Mouse (Mus musculus) lung, postnatal 4 days (tissue): ENCODE results near the gene Zfp2.

Experiments used
- DNase-seq, 2 experiments: peaks; one replicate each; pipeline ENCODE4 v3.0.0; 2021

Gene Zfp2

DNA sequence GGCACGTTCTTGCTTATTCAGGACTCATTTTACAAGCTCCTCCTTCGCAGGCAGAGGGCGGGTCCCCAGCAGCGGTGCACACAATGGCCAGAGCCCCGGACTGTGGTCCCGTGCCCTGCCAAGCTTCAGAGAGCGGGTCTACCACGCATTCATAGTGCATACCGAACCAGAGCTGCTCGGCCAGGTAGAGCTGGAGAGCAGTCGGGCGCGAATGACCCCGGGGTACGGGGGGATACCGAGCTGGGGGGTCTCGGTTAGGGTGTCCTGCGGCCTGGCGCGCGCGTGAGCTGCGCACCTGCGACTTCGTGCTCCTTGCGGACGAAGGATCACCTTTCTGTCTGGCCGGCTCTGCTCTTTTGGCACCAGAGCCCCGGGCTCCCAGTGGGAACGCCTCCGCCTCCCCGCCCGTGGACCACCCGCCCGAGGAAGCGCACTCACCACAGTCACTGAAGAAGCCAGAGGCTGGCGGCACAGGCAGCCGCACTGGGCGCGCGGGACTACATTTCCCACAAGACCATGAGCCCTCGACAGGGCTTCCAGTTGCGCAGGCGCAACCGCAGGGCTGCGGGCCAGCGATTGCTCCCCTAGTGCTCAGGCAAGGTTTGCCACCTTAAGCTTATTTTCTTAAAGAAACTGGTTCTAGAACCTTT is at the start of gene Zfp2:
Gene Zfp2, minus strand, starts transcription at position 495 of the 650 bp plus-strand sequence.
- DNase-seq: peak; percentile 92 to 94

DNA sequence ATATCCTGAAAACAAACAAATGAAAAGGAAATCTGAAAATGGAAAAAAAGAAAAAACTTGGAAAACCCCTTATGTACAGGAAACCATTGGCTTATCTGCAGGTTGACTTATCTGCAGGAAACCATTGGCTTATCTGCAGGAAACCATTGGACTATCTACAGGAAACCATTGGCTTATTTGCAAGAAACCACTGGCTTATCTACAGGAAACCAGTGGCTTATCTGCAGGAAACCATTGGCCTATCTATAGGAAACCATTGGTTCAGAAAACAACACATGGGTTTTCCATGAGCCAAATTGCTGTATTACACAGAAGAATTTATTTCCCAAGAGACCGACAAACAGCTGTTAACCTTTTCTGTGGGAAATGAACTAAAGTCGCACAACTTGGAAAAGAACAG is 48.9 kb upstream of the Zfp2 start:
- DNase-seq: no peak

DNA sequence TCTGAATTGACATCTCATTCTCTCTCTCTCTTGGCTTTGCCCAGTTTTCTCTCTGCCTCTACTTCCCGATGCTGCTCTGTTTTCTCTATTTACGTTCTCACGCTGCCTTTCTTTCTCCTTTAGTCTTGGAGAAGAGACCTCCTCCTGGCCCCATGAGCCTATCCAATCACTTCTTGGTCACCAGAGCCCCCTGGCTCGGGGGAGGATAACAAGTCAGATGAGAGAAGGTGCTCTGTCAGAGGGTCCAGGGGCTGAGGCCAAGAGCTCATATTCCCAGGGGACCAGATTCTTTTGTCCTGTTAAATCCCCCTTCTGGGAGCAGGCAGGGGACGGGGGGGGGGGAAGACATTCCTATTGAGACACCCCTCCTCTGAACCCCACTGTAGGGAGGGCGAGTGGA is 37.7 kb upstream of the Zfp2 start, which contains the start of gene Prop1:
Gene Prop1, minus strand, starts transcription at position 101 of the 400 bp plus-strand sequence.
- no peak for DNase-seq

DNA sequence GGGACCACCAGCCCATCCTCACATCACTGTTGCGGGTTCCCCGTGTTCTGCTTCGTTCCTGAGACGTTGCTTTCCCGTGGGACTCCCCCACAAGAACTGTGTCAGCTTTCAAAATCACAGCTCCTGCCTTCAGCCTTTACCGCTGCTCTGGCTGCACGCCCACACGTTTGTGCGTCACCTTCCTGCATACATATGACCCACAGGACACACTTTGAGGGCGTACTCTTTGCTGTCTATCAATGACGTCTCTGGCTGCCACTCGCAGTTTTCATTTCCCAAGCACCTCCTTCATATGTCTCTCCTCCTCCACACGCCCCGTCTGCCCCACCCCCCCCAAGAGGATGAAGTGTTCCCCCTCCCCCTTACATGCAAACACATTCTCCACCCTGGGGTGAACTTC is 36.3 kb upstream of the Zfp2 start:
- no peak for DNase-seq

DNA sequence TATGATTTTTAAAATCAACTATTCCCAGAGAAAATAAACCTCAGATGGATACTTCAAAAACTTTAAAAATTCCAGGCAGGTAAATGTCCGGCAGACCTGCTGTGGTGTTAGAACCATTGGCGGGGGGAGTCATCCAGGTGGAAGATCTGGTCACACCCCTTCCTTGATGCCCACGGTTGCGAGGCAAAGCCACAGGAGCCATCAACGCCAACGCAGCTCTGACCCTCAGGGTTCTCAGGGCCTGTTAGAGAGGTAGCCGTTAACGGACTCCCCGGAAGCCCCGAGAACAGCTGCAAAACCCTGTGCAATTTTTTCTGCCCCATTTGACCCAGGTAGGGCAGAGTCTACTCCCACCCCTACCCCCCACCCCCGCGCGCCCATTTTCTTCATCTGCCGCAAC is 27.5 kb upstream of the Zfp2 start, which contains the start of gene 4933414I15Rik:
Gene 4933414I15Rik, minus strand, starts transcription at position 260 of the 400 bp plus-strand sequence.
- DNase-seq: no peak

DNA sequence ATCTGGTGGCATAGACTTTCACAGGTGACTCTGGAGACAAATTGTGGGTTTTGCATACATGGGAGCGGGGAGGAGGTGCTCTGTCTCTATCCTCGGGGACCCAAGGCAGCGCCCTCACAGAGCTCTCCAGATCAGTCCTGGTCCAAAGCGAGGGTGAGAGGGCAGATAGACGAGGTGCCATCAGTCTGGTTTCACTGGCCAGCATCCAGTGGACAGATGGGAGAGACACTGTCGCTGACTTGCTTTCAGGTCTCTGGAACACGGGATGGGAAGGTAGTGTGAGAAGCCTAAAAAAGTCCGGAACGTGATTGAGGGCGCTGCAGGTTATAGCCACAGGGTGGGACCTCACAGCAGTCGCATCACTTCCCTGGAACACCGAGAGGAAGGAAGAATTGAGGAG is 26.4 kb upstream of the Zfp2 start:
- no peak for DNase-seq

DNA sequence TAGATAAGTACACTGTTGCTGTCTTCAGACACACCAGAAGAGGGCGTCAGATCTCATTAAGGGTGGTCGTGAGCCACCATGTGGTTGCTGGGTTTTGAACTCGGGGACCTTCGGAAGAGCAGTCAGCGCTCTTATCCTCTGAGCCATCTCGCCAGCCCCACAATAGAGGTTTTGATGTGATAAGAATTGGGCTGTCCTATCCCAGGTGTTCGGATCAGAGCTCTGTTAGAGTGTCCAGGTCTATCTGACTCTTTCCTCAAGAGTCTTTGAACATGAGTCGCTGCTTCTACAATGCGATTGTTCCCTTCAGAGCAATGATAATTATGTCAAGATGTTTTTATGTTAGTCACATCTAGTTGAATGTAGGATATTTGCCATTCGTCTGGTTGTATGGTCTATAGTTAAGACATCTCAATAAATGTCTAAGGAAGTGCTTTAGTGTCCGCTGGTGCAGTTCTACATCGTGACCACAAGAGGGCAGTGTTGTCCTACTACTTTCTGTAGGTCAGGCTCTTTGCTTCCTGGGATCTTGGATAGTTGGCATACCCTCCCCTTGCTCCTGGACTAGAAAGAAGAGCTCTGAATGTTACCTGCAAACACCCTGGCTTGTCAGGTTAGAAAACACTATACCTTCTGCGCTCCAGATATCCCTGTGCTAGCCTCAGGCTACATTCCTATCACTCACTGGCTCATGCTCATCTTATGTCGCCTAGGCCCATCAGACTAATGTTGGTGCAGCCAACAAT is 23.8 kb upstream of the Zfp2 start:
- DNase-seq: peak in 1 of 2 experiments; percentile 39

DNA sequence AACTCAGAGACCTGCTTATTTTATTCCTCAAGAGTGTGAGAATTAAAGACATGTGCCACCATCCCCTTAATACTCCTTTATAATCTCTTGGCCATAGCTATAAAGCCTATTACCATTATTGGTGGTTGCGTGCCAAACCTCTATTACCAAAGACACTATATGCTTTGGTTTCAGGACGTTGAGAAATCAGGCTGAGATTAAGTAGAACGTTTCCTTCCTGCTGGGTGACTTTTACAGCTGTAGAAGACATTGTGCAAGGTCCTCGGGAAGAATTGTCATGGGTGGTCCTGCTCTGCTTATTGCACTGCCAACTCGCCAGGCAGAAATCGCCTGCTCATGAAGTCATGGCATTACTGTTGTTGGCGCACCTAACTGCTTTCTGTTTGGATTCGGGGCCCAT is 22.5 kb upstream of the Zfp2 start:
- DNase-seq: no peak

DNA sequence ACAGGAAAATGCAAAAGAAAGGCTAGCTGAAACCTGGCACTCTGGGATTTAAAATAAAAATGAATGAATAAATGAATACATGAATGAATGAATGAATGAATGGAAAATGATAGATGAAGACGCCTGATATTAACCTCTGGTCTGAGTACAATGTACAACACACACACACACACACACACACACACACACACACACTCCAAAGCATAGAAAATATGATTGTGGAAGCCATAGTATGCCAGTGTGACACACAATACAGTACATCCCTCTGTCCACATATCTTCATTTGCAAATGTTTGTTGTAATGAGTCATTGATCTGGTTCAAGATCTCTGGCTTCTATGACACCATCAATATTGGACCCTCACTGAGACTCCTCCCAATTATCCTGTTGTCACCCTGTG is 16.1 kb upstream of the Zfp2 start:
- no peak for DNase-seq

DNA sequence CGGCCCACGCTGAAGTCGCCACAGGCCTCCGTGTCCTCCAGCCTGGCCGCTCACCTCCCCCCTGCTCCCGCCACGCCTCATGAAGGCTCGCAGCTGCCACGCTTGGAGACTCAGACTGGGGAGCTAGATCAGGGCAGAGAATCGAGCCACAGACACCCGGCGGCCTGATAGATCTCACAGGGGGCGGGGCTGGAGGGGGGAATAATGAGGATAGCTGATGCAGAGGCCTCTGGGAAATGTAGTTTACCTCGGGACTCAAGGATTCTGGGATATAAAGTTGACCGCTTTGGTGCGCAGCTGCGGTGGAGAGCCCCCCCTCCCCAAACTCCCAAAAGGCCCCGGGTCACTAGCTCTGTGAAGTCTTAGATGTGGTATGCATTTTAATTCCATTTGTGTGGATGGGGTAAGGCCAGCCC is 15.5 kb upstream of the Zfp2 start, which contains the start of gene Zfp354b:
Gene Zfp354b, minus strand, starts transcription at position 183 of the 416 bp plus-strand sequence.
- peak; percentile 79 to 85 for DNase-seq

DNA sequence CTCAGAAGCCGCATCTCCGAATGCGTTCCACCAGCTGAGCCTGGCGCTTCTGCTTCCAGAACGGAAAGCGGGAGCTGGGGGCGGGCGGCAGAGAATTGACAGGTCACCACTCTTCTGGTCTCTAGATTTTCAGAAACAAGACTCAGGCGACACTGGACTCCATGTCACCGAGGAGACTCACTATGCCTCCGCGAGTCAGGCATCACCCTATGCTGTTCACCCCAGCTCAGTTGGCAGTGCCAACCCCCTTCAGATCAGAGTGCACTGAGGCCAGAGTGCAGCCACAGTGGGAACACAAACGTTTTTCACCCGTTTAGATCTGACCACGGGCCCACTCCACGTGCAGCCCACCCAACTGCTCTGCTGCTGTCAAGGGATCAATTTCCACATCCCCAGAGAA is 15.1 kb upstream of the Zfp2 start:
- DNase-seq: no peak

DNA sequence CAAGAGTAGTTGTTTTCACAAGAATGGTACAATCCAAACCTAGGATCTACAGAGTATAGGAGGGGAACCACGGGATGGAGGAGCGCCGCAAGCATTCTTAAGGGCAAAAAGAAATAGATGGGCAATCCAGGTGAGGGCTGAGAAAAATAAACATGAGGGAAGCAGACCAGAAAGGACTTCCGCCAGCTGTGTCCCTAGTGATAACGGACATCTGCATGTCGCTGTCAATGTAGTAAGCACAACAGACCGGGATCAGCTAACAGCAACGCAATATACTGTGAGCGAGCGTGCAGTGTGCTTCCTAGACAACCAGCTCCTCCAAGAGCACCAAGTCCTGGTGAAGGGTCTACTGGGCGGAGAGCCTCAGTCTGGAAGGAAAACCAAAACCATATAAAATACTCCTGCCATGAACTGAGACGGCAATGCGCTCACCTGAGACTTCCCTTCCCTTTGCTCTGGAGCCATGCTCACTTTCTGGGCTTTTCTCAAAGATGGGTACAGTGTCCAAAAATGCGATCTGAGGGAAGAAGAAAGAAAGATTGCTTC is 14.6 kb upstream of the Zfp2 start:
- no peak for DNase-seq

DNA sequence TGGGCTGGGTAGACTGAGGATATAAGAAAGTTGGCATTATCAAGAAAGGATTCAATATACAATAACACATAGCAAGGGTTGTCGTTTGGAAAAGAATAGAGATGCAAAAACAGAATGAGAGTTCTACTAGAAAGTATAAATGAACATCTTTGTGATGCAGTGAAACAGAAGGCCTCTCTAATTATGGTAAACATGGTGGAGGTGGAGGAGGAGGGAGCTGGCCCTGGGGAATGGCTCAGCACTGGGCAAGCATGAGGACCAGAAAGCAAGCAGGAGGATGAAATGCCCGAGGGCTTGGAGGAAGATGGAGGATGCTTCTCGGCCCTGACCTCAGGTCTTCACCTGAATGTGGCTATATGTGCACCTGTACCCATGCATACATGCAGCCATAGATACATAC is 1.5 kb downstream of the Zfp2 start:
- DNase-seq: no peak

DNA sequence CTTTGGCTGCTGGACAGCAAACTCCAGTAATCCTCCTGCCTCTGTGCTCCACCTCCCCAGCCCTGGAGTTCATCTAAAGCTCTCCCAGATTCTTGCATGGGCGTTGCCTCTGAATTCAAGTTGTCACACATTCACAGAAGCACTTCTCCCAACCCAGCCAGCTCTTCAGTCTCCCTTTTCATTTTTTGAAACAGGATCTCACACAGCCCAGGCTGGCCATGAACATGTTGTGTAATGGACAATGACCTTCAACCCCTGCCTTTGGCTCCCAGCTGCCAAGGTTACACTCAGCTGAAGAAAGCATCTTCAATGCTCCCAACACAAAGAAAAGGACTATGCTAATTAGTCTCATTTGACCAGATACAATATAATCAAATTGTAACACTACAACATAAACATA is 2.7 kb downstream of the Zfp2 start:
- no peak for DNase-seq

DNA sequence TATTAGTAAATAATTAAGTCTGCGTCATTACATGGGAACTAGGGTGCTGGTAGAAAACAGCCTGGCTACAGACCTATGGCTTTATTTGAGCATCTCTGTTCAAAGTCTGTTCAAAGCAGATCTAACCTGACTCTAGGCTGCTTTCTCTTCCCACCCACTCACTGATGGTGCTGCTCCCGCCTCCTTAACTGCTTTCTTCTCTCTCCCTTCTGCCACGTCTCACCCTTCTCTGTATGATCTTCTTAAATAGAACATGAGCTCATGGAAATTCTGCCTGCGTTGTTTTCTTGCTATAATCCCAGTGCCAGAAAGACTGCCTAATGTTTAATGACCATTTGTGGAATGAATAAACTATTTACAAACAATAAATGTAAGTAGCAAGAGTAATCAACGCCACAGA is 7.8 kb downstream of the Zfp2 start:
- DNase-seq: no peak

DNA sequence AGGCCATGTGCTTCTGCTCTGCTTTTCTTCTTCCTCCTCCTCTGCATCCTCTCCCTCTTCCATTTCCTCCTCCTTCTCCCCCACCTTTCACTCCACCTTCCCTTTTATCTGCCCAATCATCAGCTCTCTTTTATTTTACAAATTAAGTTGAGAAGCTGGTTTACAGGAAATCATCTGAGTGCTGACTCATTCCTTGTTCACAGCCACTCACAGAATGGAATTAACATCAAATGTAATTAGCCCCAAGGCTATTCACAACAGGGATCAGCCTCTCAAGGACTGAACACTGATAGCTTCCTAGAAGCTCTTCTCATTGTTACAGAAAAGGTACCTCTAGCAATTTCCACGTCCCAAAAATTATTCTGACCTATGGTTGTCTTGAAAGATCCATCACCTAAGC is 18.6 kb downstream of the Zfp2 start:
- no peak for DNase-seq

DNA sequence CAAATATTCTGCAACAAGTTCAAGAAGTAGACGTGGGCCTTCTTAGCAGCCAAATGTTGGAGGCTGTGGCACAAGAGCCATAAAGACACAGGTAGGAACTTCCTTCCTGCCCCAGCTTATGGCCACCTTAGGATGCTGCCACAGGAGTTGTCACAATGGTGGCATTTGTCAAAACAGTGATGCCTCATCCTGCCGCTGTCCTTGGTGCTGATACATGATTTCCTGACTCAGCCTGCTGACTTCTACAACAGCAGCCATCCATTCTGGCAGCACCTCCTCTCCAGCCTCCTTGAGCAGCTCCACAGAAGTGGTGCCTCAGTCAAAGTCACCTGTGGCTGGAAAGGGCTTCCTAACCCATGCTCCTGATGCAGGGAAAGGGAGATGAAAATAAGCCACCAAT is 23.5 kb downstream of the Zfp2 start:
- DNase-seq: no peak

DNA sequence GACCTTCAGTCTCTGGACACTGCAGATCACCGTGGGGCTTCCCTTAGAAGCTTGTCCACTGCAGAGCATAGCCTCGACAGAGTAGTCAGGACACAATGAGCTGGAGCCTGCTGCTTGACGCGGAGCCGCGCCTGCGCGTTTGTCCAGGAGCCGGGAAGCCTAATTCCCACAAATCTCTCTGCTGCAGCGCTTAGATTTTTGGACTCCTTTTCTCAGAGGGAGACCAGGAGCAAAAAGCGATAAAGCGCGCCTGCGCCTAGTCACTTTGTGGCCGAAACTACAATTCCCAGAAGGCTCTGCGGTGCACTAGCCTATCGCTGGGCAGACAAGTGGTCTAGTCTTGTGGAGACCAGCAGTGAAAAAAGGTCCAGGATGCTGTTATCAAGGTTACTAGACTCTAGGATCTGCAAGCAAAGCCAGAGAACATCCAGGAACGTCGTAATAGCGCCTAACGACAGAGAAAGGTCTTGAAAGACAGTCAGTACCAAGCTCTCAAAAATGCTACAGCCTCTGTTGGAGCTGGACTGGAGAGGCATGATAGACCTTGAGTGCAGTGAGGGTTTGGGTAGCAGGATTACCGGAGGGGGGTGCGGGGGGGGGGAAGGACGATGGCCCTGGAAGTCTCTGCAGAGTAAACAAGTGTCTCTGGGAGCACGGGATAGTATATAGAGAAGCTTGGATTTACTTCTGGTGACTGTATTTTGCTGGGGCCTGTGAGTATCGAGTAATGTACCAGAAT is 28.4 kb downstream of the Zfp2 start, which contains the start of gene Zfp454:
Gene Zfp454, minus strand, starts transcription at position 262 of the 739 bp plus-strand sequence.
- DNase-seq: peak; percentile 87 to 92

DNA sequence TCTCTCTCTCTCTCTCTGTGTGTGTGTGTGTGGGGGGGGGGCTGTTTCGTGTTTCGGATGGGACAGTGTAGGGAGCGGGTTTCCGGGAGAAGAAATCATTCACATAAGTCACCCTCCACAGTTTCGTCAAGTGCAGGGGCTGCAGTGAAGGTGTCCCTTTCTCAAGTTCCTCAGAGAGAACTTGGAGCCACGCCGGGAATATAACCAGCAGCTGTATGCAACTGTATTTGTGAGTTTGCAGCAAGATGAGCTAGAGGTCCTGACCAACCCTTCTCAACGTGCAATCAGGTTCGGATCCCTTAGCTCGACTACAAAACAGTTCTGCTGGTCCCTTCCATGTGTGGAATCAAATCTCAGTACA is 29.1 kb downstream of the Zfp2 start:
- DNase-seq: peak in 1 of 2 experiments; percentile 9

DNA sequence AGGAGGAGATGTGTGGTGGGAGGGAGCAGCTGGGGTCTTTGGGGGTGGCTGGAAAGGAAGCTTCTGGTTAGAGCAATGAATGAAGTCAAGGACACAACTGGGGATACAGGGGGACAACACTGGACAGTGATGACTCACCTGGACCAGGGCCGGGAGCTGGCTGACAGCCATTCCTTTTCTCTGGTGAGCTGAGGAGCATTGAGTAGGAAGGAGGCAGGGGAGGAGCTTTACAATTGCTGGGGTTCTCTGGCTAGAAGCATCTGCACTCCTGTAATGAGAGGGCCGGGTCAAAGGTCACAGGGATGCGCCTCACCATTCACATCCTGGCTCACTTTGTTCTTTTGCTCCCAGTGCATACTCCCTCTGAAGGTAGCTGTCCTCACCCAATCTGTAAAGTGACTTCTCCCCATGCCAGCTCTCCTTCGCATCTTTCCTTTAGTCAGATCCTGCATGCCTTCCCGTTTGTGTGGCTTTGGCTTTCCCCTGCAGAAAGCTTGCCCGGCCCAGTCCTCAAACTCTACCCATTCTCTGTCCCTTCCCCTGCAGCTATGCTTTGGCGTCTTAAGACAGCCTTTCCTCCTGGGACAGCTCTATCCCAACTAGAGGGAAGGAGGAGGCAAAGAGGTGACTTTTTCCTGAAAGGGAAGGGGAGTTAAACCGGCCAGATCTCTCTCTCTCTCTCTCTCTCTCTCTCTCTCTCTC is 29.6 kb downstream of the Zfp2 start:
- DNase-seq: no peak

DNA sequence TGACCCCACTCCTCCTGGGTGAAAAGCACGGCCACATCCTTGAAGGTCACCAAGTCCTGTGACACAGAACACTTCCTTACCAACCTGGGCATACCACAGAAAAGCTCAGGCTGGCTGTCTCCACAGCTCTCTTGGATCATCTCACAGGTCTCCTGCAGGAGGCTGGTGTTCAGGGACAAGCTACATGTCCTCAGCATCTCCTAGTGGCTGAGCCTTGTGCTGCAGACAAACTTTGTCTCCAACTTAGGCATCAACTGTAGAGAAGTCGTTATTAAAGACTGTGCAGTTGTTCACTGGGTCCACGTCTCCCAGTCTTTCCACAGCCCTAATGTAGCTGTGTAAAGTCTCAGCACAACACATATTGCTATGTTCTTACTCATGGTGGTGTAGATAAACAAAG is 32.2 kb downstream of the Zfp2 start:
- DNase-seq: no peak

DNA sequence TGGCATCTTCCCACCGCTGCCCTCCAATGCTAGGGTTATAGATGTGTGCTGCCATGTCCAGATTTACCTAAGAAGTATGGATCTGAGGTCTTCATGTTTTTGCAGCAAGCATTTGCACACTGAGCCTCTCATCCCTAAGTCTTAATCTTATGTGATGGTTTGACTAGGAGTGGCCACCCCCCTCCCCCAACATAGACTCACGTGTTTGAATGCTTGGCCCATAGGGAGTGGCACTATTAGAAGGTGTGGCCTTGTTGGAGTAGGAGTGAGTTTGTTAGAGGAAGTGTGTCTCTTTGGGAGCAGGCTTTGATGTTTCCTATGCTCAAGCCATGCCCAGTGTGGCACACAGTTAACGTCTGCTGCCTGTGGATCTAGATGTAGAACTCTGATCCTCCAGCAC is 37.3 kb downstream of the Zfp2 start:
- no peak for DNase-seq
